In the genomic region with DNA sequence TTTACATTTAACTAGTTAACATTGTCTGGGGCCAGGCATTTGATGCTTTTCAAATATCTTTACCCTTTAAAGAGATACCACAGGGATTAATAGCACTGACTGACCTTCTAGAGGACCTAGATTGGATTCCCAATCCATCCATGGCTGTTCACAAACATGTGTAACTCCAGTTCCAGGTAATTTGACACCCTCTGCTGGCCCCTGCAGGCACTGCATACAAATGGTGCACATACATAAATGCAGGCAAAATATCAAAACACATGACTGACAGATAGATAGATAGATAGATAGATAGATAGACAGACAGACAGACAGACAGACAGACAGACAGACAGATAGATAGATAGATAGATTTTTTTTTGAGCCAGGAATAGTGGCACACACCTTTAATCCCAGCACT, we compare ENCODE assay signal across 12 mouse cellular contexts. TPM values are rescaled to one million over a fixed set of nuclear protein-coding genes. Genes with fewer than 3 reads are reported as not detected.
DNase-seq lines count a peak whose midpoint lies in the region; ATAC-seq lines count a peak whose summit lies in the region.
"Had no signal": no experiment of that assay in that cellular context is flagged by ENCODE, and none has a peak within 500 bp of the region (broad histone marks: within the 10 kb centered on the region; RNA-seq: fewer than 3 reads in every experiment).

No protein-coding gene starts in this region.

- H3K27me3 ChIP-seq in kidney, embryonic 16.5 days (ENCODE audit: insufficient read depth, low read length), result no peaks in the 10 kb centered on the region
- H3K27me3 ChIP-seq: hindbrain, embryonic 15.5 days; liver, embryonic 15.5 days; midbrain, embryonic 15.5 days had no signal

- no peaks in the 10 kb centered on the region for H3K36me3 ChIP-seq in kidney, embryonic 16.5 days (ENCODE audit: insufficient read depth, low read length)
- H3K36me3 ChIP-seq: hindbrain, embryonic 15.5 days; liver, embryonic 15.5 days; midbrain, embryonic 15.5 days had no signal

- H3K9ac ChIP-seq in kidney, embryonic 16.5 days (replicated peaks; ENCODE audit: low read length), result no peak overlapping the region
- H3K9ac ChIP-seq: hindbrain, embryonic 15.5 days; liver, embryonic 15.5 days; midbrain, embryonic 15.5 days had no signal

- no peak overlapping the region for H3K4me2 ChIP-seq in kidney, embryonic 16.5 days (replicated peaks; ENCODE audit: low read depth, low read length)
- H3K4me2 ChIP-seq: hindbrain, embryonic 15.5 days; liver, embryonic 15.5 days; midbrain, embryonic 15.5 days had no signal

- H3K4me3 ChIP-seq in kidney, embryonic 16.5 days (ENCODE audit: low read length), result no peak overlapping the region
- H3K4me3 ChIP-seq: hindbrain, embryonic 15.5 days; liver, embryonic 15.5 days; midbrain, embryonic 15.5 days had no signal

- H3K4me1 ChIP-seq in kidney, embryonic 16.5 days (ENCODE audit: insufficient read depth, low read length), result no peaks in the 10 kb centered on the region
- H3K4me1 ChIP-seq: hindbrain, embryonic 15.5 days; midbrain, embryonic 15.5 days had no signal

- H3K27ac ChIP-seq in kidney, embryonic 16.5 days (ENCODE audit: low read length), result 0 out of 2 replicates have a peak overlapping the region, but pooled peaks have one; percentile 38
- H3K27ac ChIP-seq: hindbrain, embryonic 15.5 days; liver, embryonic 15.5 days; midbrain, embryonic 15.5 days had no signal

- peak; percentile 25 for DNase-seq in CD4-positive, CD25-positive, alpha-beta regulatory T cell, adult 2 months (ENCODE audit: low read depth, low spot score)
- no peak for DNase-seq in kidney, adult 18-20 months
- DNase-seq in thymus, postnatal 25 days, result peak; percentile 28
- no peak for DNase-seq in thymus, postnatal 0 days (ENCODE audit: low spot score)
- no peak for DNase-seq in gastrocnemius, adult 18-20 months (ENCODE audit: low spot score)
- DNase-seq: layer of hippocampus, postnatal 36 days had no signal

- no peak for ATAC-seq in CD4-positive, CD25-positive, alpha-beta regulatory T cell, adult 4 months
- no peak for ATAC-seq in kidney, embryonic 16.5 days (ENCODE audit: low FRiP score, low TSS enrichment)
- ATAC-seq in cerebellum, adult (ENCODE audit: insufficient number of reproducible peaks, low FRiP score, low TSS enrichment), result no peak
- ATAC-seq: midbrain, embryonic 15.5 days had no signal

- no peaks in the 10 kb centered on the region for H3K9me3 ChIP-seq in kidney, embryonic 16.5 days (ENCODE audit: low read length)
- H3K9me3 ChIP-seq: hindbrain, embryonic 15.5 days; liver, embryonic 15.5 days; midbrain, embryonic 15.5 days had no signal

RNA-seq across cellular contexts. Expression of gene Otud4, which starts 33.2 kb away (rescaled TPM):
- polyA plus RNA-seq in CD4-positive, CD25-positive, alpha-beta regulatory T cell, adult 4 months (2017; shearing (Covaris generic)), result 10 to 100 TPM; 13.0 to 19.5 TPM
- 14.1 and 15.7 TPM in 2 replicates for polyA plus RNA-seq in kidney, embryonic 16.5 days (2015; fragmentation: Nextera tagmentation; extraction: Ambion mirVana)
- polyA plus RNA-seq in thymus, postnatal 0 days (2015; fragmentation: Nextera tagmentation; extraction: Ambion mirVana), result 12.1 and 13.8 TPM in 2 replicates
- 10 to 100 TPM; 42.1 to 44.2 TPM for total RNA-seq in gastrocnemius, adult 18-20 months (2021)

Comparison
In these comparisons a context has a peak if more than half of its experiments do, and no peak if none do; other contexts are left out.
1. DNase-seq: peak in CD4-positive, CD25-positive, alpha-beta regulatory T cell, adult 2 months (single experiment) and thymus, postnatal 25 days (single experiment); none in kidney, adult 18-20 months (single experiment), thymus, postnatal 0 days (single experiment) and gastrocnemius, adult 18-20 months (single experiment).